Mouse (Mus musculus) kidney, embryonic 15.5 days (tissue): ENCODE data around the gene Rps11. TPM values are rescaled to one million over a fixed set of nuclear protein-coding genes. Genes with fewer than 3 reads are reported as not detected.

Source experiments
- ATAC-seq: fragments of 200-750 bp; cut with Nextera tagmentation; replicated peaks from 2 replicates; pipeline ENCODE4 v1.8.0; 2017; ENCODE audit warnings: moderate TSS enrichment; ENCODE audit not compliant: low FRiP score
- H3K27ac ChIP-seq: fragments of 300-500 bp; sonication (generic); 2 replicates; pipeline ENCODE4 v1.5.1; 2015; ENCODE audit warnings: mild to moderate bottlenecking, inconsistent platforms
- H3K27me3 ChIP-seq: fragments of 300-500 bp; sonication (generic); 2 replicates; pipeline ENCODE4 v1.6.1; 2015; ENCODE audit warnings: inconsistent platforms
- H3K36me3 ChIP-seq: fragments of 300-500 bp; sonication (generic); 2 replicates; pipeline ENCODE4 v1.6.1; 2015; ENCODE audit warnings: inconsistent platforms
- H3K4me1 ChIP-seq: fragments of 300-500 bp; sonication (generic); 2 replicates; pipeline ENCODE4 v1.6.1; 2015; ENCODE audit warnings: inconsistent platforms
- H3K4me2 ChIP-seq: fragments of 300-500 bp; sonication (generic); 2 replicates; pipeline ENCODE4 v1.6.1; 2015; ENCODE audit warnings: moderate library complexity, mild to moderate bottlenecking, inconsistent platforms
- H3K4me3 ChIP-seq: fragments of 300-500 bp; sonication (generic); replicated peaks from 2 replicates; pipeline ENCODE4 v1.5.1; 2015; ENCODE audit warnings: mild to moderate bottlenecking, inconsistent platforms
- H3K9ac ChIP-seq: fragments of 300-500 bp; sonication (generic); 2 replicates; pipeline ENCODE4 v1.6.1; 2015; ENCODE audit warnings: mild to moderate bottlenecking, inconsistent platforms
- H3K9me3 ChIP-seq: fragments of 300-500 bp; sonication (generic); replicated peaks from 2 replicates; pipeline ENCODE4 v1.6.1; 2016; ENCODE audit warnings: inconsistent platforms
- WGBS: fragments of 180-500 bp; shearing (Covaris S2); methylation state at CpG from one replicate; pipeline ENCODE4 v1.1.7; 2015; ENCODE audit warnings: mixed read lengths; 5-methylcytosine and 5-hydroxymethylcytosine counted together
- microRNA counts: library from miRNA; unstranded; fragments of <30 nt; microRNA quantifications from one replicate; lab custom pipeline; 2016
- microRNA-seq: library from miRNA; unstranded; fragments of <30 nt; microRNA quantifications from one replicate; pipeline ENCODE4, GENCODE M21; 2016
- polyA plus RNA-seq: library from polyadenylated mRNA; unstranded; fragments of >200 nt; fragmentation: Nextera tagmentation; extraction: Ambion mirVana; gene quantifications from 2 replicates; pipeline ENCODE4 v1.2.1, GENCODE M21; 2015

The Rps11 gene
- polyA plus RNA-seq, 1 experiment from 2014 or later = 1,536 TPM

- H3K4me1 ChIP-seq = peaks cover 18% of the 10 kb centered on the region
- no peak overlapping the region for H3K27ac ChIP-seq
- H3K9me3 ChIP-seq = no peaks in the 10 kb centered on the region
- no peak for ATAC-seq
- WGBS = 86% methylated on average over 30 of the region's 30 CpGs
- no peaks in the 10 kb centered on the region for H3K27me3 ChIP-seq
- H3K9ac ChIP-seq = no peak overlapping the region
- H3K4me2 ChIP-seq = no peak overlapping the region
- H3K36me3 ChIP-seq = peaks cover 49% of the 10 kb centered on the region
- H3K4me3 ChIP-seq = no peak overlapping the region
Measured at GRCm38 (mm10) chr7:45076501-45076900, 47.7 kb downstream of the Rps11 start.

DNA sequence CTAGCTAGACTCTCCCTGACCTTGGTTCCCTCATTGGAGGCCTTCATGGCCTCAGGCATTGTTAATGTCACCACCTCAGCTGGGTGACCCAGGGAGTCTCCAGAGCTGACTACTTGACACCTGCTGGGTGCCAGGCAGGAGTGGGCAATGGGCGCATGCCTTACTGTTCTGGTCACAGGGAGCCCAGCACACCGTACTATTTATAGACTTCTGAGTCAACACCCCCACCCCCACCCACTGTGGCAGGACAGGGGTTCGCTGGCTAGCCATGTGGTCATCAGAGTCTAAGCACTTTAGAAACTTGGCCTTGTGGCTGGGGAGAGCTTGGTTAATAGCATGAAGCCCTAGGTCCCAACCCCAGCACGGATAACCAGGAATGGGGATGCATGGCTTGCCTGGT lies 48.8 kb downstream of the Rps11 start:
- Histone ChIP-seq H3K27ac (no peak overlapping the region), H3K4me1 (peaks cover 13% of the 10 kb centered on the region), H3K27me3 (no peaks in the 10 kb centered on the region), H3K9me3 (no peaks in the 10 kb centered on the region), H3K36me3 (peaks cover 43% of the 10 kb centered on the region), H3K9ac (no peak overlapping the region), H3K4me2 (no peak overlapping the region), H3K4me3 (no peak overlapping the region)
- ATAC-seq = no peak
- 67% methylated on average over 4 of the region's 4 CpGs for WGBS

- no peaks in the 10 kb centered on the region for H3K9me3 ChIP-seq
- no peak overlapping the region for H3K4me3 ChIP-seq
- no peaks in the 10 kb centered on the region for H3K27me3 ChIP-seq
- H3K36me3 ChIP-seq = peaks cover 43% of the 10 kb centered on the region
- no peak overlapping the region for H3K9ac ChIP-seq
- ATAC-seq = no peak
- 86% methylated on average over 12 of the region's 12 CpGs for WGBS
- peaks cover 9% of the 10 kb centered on the region for H3K4me1 ChIP-seq
- no peak overlapping the region for H3K27ac ChIP-seq
- no peak overlapping the region for H3K4me2 ChIP-seq
Measured at GRCm38 (mm10) chr7:45073949-45074348, 50.3 kb downstream of the Rps11 start.

DNA sequence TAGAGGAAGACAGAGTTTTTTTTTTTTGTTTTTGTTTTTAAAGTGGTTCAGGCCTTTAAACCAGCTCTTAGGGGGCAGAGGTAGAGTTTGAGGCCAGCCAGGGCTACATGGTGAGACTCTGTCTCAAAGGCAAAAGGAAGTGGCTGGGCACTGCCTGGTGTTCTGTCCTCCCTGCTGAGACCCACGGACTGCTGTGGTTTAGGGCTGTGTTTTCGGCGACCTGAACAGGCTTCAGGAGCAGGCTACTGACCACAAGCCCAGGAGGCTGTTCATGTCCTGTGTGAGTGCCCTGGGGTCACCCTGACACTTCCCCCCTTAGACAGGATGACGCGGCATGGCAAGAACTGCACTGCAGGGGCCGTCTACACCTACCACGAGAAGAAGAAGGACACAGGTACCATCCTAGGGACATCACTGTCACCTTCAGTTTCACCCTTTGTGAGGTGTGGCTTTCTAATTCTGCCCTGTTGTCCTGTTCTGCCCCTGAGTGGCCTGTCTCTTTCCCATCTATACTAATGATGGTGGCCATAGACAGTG lies 51.0 kb downstream of the Rps11 start:
- 79% methylated on average over 7 of the region's 7 CpGs for WGBS
- H3K4me1 ChIP-seq = peaks cover 9% of the 10 kb centered on the region
- H3K4me3 ChIP-seq = no peak overlapping the region
- H3K9ac ChIP-seq = no peak overlapping the region
- no peaks in the 10 kb centered on the region for H3K27me3 ChIP-seq
- no peaks in the 10 kb centered on the region for H3K9me3 ChIP-seq
- no peak overlapping the region for H3K4me2 ChIP-seq
- ATAC-seq = no peak
- peaks cover 43% of the 10 kb centered on the region for H3K36me3 ChIP-seq
- H3K27ac ChIP-seq = no peak overlapping the region

MicroRNA genes within 50 kb of the gene (microRNA counts, 519-probe panel; counts per million panel counts)
- 2,619 counts per million, percentile 57 among the panel's probes with 10 or more counts for microRNA mmu-miR-150 (lab: Ali Mortazavi, UCI)

Small RNA genes within 50 kb of the gene (microRNA-seq; reads per million reads assigned to microRNA genes)
- gene Mir150 (11.3 reads per million, percentile 30 among the genes with 10 or more reads in this experiment), gene Mir5121 (17.6 reads per million, percentile 37 among the genes with 10 or more reads in this experiment), gene Mir7055 (not detected)

Other genes starting within 250 kb of the Rps11 start
- 103 and 126 TPM in 2 replicates for gene Med25, start 231.7 kb downstream of the Rps11 start, polyA plus RNA-seq
- gene Fuz, start 228.4 kb downstream of the Rps11 start, polyA plus RNA-seq = 22.3 and 24.0 TPM in 2 replicates
- gene Ap2a1, start 194.9 kb downstream of the Rps11 start, polyA plus RNA-seq = 74.2 and 79.1 TPM in 2 replicates
- gene Tsks, start 181.2 kb downstream of the Rps11 start, polyA plus RNA-seq = 0.14 TPM in 2 replicates
- gene Cpt1c, start 149.6 kb downstream of the Rps11 start, polyA plus RNA-seq = 19.2 and 25.1 TPM in 2 replicates
- 704 and 710 TPM in 2 replicates for gene Prmt1, start 137.9 kb downstream of the Rps11 start, polyA plus RNA-seq
- 86.4 and 90.4 TPM in 2 replicates for gene Irf3, start 126.8 kb downstream of the Rps11 start, polyA plus RNA-seq
- gene Bcl2l12, start 125.7 kb downstream of the Rps11 start, polyA plus RNA-seq = 60.7 and 66.5 TPM in 2 replicates
- 35.5 and 40.1 TPM in 2 replicates for gene Scaf1, start 108.1 kb downstream of the Rps11 start, polyA plus RNA-seq
- 32.6 and 43.2 TPM in 2 replicates for gene Rras, start 106.5 kb downstream of the Rps11 start, polyA plus RNA-seq
- 10.3 and 11.3 TPM in 2 replicates for gene Prr12, start 71.6 kb downstream of the Rps11 start, polyA plus RNA-seq
- 71.5 and 79.5 TPM in 2 replicates for gene Nosip, start 62.0 kb downstream of the Rps11 start, polyA plus RNA-seq
- gene Prrg2, start 61.8 kb downstream of the Rps11 start, polyA plus RNA-seq = 33.7 and 36.2 TPM in 2 replicates
- gene Rcn3, start 32.2 kb downstream of the Rps11 start, polyA plus RNA-seq = 322 and 362 TPM in 2 replicates
- 78.0 and 93.5 TPM in 2 replicates for gene Fcgrt, start 20.6 kb downstream of the Rps11 start, polyA plus RNA-seq
- gene Rpl13a, start 4.3 kb upstream of the Rps11 start, polyA plus RNA-seq = 1,248 and 1,360 TPM in 2 replicates
- 0.44 TPM in 1 of 2 replicates, not detected in the other for gene Gm45713, start 11.8 kb upstream of the Rps11 start, polyA plus RNA-seq
- gene Flt3l, start 12.0 kb upstream of the Rps11 start, polyA plus RNA-seq = 1.9 and 7.5 TPM in 2 replicates
- 107 and 108 TPM in 2 replicates for gene Pih1d1, start 29.9 kb upstream of the Rps11 start, polyA plus RNA-seq
- gene Aldh16a1, start 30.1 kb upstream of the Rps11 start, polyA plus RNA-seq = 69.3 and 69.9 TPM in 2 replicates
- 0.14 and 0.30 TPM in 2 replicates for gene Slc17a7, start 39.5 kb upstream of the Rps11 start, polyA plus RNA-seq
- gene Gfy, start 55.1 kb upstream of the Rps11 start, polyA plus RNA-seq = not detected in 2 replicates
- not detected in 2 replicates for gene Pth2, start 56.6 kb upstream of the Rps11 start, polyA plus RNA-seq
- 0.78 and 1.1 TPM in 2 replicates for gene Ccdc155, start 80.5 kb upstream of the Rps11 start, polyA plus RNA-seq
- 0.97 and 1.4 TPM in 2 replicates for gene Dkkl1, start 87.7 kb upstream of the Rps11 start, polyA plus RNA-seq
- gene Tead2, start 91.3 kb upstream of the Rps11 start, polyA plus RNA-seq = 196 and 207 TPM in 2 replicates
- 1.2 and 2.4 TPM in 2 replicates for gene Cd37, start 114.7 kb upstream of the Rps11 start, polyA plus RNA-seq
- 0.10 and 0.23 TPM in 2 replicates for gene Slc6a16, start 116.6 kb upstream of the Rps11 start, polyA plus RNA-seq
- not detected in 2 replicates for gene Slc6a21, start 153.1 kb upstream of the Rps11 start, polyA plus RNA-seq
- 17.4 and 19.0 TPM in 2 replicates for gene Trpm4, start 209.3 kb upstream of the Rps11 start, polyA plus RNA-seq
- gene Hrc, start 210.9 kb upstream of the Rps11 start, polyA plus RNA-seq = 2.1 and 2.5 TPM in 2 replicates
- gene Ppfia3, start 242.6 kb upstream of the Rps11 start, polyA plus RNA-seq = 6.7 and 7.5 TPM in 2 replicates
- gene Lin7b, start 246.1 kb upstream of the Rps11 start, polyA plus RNA-seq = 0.41 and 0.96 TPM in 2 replicates